Mouse (Mus musculus) c-Kit-positive CD71-positive TER-119-negative erythroid progenitor cells, embryonic 14.5 days (primary cell): ENCODE data around the gene Atp6v1a.

Experiments
- DNase-seq: peaks from one replicate; pipeline ENCODE4 v3.0.0-alpha.2; 2013; ENCODE audit warnings: low read depth

Gene Atp6v1a

DNA sequence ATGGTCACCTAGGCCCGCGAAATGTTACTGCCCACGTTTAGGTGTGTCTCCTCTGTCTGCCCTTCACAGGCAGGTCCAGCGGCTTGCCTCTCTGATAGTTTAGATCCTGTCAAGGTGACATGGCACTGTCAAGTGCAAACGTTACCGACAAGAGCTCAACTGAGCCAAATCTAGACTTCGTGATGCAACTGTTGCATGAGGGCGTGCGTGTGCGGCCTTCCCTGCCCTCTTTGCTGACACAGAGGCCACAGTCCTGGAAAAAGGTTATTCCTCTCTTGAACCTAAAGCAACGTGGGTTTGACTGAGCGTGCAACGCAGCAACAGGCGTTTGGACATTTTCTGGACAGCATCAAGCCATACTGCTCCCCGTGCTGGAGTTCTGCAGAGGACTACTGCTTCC is 78.2 kb downstream of the Atp6v1a start:
- no peak for DNase-seq

DNA sequence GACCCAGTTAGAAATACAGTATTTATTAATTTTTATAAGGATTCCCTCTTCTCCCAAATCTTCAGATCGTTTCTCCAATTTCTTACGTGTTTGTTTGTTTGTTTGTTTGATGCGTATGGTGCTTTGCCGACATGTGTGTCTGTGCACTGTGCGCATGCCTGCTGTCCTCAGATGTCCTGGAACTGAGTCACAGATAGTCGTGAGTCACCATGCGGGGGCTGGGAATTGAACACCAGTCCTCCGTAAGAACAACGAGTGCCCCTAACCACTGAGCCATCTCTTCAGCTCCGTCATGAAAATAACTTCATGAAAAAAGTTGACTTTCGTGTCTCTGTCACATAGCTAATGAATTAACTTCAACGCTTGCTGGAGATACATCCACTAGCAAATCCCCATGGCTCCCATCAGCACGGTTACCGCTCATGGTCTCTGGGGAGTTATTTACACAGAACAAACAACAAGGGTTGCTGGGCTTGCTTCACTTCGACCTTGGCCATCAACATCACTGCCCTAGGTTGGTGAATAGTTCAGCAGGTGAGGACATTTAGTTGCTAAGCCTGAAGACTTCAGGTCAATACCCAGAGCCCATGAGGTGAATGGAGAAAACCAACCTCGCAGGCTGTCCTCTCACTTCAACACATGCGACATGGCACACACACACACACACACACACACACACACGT is 78.8 kb downstream of the Atp6v1a start:
- DNase-seq, result no peak

DNA sequence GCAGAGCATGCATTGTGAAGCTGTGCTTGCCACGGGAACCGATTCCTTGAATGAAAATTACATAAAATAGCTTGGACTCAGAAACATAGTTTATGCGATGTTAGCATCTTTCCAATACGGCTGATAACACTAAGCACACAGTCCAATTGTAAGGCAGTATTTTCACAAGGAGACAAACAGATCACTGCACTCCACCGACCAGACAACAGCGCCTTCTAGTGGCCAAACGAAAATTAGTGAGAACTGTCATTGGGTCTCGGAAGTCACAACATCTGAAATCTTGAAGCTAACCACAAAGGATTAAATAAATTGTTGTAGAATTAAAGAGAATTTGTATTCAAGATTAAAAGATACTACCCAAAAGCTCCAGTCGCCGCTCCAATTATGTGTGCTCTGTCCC is 80.8 kb downstream of the Atp6v1a start:
- peak; percentile 70 for DNase-seq

DNA sequence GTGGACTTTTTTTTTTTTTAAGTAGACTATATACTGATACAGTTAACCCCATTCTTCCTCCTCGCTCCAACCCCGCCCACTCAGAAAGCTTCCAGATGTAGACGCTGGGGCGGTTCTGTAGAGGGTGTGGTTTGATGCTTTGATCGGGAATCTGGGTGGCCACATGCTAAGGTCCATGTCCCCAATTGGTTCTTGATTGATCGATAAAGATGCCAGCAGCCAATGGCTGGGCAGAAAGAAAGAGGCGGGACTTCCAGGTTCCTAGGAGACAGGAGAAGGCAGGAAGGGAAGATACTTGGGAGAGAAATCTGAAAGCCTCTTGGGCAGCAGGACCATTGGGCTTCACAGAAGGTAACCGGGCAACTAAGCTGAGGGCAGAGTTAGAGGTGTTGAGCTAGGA is 83.7 kb downstream of the Atp6v1a start:
- no peak for DNase-seq

DNA sequence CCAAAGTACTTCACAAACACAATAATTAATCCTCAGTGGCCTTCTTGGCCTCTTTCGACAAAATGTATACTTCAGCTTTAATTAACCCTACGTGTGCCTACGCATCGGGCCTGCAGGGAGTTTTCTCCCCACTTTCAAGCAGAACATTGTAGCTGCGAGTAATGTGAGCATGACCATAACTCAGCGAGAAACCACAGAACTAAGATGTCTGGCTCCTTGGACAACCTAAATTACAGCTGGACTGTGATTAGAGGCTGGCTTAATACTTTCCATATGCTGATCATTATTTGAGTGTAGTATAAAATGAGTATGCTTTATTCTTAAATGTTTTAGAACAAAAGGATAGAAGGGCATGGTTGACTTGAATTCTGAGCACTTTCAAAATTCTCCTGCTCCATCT is 86.2 kb downstream of the Atp6v1a start:
- no peak for DNase-seq

DNA sequence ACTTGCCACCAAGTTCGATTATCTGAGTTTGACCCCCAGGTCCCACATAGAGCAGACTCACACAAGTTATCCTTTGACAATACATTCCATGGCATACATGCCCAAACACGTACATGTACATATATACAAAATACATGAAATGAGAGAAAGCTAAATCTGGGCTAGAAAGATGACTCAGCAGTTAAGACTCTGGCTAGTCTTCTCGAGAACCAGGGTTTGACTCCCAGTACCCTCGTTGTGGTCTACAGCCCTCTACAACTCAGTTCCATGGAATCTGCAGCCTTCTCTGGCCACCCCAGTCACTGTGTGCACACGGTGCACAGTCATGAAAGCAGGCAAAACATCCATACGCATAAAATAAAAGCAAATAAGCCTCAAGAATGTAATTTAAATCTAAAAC is 87.1 kb downstream of the Atp6v1a start:
- DNase-seq, result no peak

DNA sequence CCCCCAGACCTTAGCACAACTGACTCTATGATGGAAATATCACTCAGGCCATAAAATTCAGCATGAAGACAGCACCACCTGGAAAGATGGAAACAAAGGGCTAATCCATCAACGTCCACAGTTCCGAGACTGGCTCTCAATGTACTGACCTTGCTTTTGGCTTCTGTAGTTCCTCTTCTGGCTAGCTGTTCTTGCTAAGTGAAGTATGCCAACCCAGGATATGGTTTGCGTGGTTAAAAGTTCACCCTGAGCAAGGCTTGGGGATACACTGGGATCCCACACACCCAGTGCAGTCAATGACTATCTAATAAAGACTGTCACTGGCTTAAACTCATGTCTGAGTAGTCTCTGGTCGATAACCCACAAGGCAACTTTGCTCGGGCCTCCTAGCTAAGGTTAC is 89.4 kb downstream of the Atp6v1a start:
- no peak for DNase-seq

DNA sequence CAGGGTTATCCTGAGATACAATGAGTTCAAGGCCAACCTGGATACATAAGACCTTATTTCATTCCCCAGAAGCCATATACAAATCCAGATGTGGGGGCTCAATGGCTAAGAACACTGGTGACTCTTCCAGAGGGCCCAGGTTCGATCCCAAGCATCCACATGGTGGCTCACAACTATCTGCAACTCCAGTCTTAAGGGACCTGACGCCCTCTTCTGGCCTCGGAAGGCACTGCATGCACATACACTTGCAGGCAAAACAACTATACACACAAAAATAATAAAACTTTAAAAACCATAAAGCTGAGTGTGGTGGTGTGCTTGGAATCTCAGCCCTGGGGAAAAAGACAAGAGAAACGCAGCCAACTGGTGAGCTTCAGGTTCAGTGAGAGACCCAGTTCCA is 100.4 kb downstream of the Atp6v1a start:
- DNase-seq, result no peak
